Mouse (Mus musculus) cerebellum, adult 18-20 months (tissue): Measurements from ENCODE around the gene Mnt.
A peak's percentile ranks its signal among the peaks of the same experiment; 100 is the strongest.

ENCODE experiments used
- DNase-seq, 2 experiments: peaks; one replicate each; pipeline ENCODE4 v3.0.0; 2021

Mnt gene

GRCm38 (mm10) chr11:74850998-74851661 lies 20.4 kb downstream of the Mnt start:
- no peak for DNase-seq

DNA sequence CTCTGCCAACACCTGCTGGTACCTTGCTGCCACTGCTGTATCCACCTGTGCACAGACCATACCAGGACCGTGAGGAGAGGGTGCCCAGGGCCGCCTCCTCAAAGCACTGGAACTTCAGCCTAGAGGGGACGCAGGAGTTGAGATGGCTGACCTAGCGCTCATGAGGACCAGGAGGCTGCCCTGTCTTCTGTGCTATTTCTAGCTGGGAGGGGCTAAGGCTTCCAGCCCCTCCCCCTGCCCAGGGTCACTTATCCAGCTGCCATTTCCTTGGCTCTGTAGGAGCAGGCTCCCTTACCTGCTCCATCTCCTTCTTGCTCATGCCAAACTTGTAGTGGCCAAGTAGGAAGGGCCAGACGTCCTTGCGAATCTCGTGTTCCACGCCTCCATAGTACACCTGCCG lies 27.0 kb downstream of the Mnt start:
- DNase-seq, result no peak

GRCm38 (mm10) chr11:74862129-74862528 lies 31.4 kb downstream of the Mnt start:
- no peak for DNase-seq

DNA sequence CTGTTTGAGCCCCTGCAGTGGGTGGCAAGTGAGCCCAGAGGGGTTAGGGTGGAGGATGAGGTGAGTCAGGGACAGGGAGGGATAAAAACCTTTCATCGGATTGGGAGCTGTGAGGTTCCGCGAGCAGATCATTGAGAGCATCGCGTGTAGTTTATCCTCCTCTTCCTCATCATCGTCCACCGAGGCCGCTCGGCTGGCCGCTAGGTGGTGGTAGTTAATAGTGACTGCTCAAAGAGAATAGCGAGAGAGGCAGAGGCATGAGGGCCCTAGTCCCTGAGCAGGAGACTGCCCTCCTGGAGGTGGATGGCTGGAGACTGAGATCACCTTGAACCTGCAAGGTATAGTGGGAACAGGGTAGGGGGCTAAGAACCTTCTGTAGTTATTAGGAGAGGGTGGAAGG lies 32.8 kb downstream of the Mnt start:
- DNase-seq, result peak; percentile 46 to 53

DNA sequence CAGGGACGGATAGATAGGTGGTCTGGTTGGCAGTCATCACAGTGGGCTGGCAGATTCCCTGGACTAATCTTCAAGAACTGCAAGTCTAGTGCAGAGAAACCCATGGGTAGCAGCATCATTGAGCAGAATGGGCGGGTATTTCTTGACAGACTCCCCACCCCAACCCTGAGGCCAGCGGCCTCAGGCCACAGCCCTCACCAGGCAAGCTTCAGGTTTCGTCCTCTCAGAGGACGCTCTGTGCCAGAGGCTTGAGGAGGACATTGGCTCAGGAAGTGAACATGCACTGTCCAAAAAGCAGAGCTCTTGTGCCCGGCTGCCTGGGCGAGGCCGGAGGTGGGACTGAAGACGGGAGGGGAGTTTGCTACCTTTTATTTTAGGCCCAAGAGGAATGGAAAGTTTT lies 33.7 kb downstream of the Mnt start:
- no peak for DNase-seq

- no peak for DNase-seq
Observed at GRCm38 (mm10) chr11:74865252-74865651, 34.5 kb downstream of the Mnt start.

DNA sequence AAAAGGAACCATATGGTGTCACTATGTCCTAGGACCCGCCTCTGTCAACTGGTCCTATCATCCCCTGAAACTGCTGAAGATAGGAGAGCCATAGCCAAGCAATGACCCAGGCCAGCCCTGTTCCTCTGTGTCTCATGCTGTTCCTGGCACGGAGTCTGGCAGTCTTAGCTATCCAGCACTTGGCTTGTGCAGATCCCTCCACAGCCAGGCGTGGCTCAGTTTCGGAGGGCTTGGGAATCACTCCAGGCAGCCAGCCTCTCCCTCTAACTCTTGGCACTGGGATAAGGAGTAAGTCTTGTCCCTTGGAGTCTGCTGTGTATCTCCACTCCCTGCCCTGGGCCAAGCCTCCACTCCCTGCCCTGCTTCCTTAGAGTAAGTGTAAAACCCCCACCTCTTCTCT lies 35.9 kb downstream of the Mnt start:
- peak; percentile 86 to 93 for DNase-seq

- peak; percentile 91 to 93 for DNase-seq
Observed at GRCm38 (mm10) chr11:74867181-74867580, 36.5 kb downstream of the Mnt start.

GRCm38 (mm10) chr11:74868046-74868760 lies 37.5 kb downstream of the Mnt start:
- peak; percentile 40 to 49 for DNase-seq

DNA sequence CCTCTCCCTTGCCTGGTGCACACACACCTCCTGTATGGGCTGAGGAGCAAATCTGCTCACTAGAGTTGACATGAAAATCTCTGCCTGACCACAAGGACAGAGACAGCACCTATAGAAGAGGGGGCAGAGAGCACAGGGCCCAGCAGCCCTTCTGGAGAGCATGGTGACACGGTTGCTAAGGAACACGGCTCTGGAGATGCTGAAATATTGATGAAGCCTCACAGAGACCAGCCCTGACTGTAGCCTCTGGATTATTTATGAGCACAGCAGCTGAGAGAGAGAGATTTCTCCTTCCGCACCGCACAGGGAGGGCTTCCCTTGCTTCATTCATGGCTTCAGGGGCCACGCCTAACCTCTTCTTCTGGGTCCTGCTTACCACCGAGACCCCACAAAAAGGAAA lies 38.9 kb downstream of the Mnt start:
- DNase-seq, result no peak

- no peak for DNase-seq
Observed at GRCm38 (mm10) chr11:74870544-74870943, 39.8 kb downstream of the Mnt start.

DNA sequence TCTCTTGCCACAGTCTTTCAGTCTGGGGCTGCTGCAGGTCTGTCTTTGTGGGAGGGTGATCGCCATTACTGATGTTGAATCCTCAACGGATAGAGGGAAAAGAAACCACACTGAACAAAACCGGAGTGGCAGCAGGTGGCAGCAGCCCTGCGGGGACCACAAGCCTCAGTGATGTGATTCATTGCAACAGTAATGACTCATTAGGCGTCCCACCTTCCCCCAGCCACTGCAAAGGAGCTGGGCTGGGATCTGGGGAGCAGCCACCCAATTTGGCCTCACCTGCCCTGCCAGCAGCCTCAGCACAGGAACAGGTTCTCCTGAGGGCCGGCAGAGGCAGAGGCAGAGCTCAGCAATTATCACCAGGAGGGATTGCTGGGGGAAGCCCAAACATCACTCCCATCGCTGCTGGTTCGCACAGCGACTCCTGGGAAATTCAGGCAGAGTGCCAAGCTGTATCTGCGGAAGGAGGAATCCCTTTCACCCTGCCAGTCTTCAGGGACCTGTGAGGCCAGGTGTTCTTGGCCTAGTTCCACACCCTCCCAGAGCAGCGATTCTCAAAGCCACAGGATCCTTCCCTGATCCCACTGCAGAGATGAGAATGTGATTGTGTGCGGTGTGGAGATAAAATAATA lies 40.4 kb downstream of the Mnt start:
- no peak for DNase-seq

- peak; percentile 52 to 61 for DNase-seq
Observed at GRCm38 (mm10) chr11:74874630-74875029, 43.9 kb downstream of the Mnt start.

DNA sequence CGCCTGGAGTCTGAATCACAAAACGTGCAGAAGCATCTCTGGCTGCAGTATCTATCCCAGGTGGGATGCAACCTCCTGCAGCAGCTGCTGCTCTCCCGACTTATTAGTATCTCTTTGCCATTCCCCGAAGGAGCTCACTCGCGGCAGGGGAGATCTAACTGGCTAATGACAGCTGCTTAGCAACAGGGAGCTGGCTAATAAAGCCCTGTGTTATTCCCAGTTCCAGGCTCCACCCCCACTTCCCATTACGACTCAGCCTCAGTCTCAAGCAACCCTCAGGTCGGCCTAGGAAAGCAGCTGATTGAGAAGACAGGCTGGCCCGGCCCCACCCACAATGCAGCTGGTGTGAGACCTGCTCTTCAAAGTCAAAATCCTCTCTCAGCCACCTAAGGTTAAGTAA lies 46.1 kb downstream of the Mnt start:
- DNase-seq, result peak; percentile 65 to 73

DNA sequence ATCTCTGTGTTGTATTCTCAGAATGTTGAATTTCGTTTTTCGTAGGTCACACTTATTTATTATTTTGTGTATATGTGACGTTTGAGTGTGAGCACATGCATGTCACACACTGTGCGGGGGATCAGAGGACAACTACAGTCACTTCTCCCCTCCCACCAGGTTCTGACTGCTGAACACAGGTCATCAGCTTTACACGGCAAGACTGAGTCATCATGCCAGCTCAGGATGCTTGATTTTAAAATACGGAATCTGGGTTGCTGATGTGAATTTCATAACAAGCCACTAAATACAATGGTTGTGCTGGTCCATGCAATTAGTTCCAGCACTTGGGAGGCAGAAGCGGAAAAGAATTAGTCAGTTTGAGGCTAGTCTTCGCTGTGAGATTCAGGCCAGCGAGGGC lies 50.3 kb downstream of the Mnt start:
- no peak for DNase-seq

GRCm38 (mm10) chr11:74881979-74882378 lies 51.3 kb downstream of the Mnt start:
- no peak for DNase-seq

DNA sequence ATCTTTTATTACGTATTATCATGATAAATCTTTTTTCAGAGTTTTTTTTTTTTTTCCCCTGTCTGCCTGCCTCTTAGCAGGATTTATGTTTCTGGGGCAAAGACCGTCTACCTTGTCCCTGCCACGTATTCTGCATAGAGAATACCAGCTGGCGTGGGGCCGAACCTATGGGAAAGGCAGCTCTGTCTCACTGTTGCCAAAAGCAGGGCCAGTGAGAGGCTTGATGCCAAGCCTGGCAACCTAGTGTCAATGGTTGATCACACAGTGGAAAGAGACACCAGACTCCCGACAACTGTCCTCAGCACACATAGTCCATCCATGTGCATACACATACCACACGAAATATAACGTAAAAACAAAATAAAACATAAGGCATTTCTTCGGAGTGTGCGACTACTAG lies 52.4 kb downstream of the Mnt start:
- DNase-seq, result peak; percentile 73 to 76

DNA sequence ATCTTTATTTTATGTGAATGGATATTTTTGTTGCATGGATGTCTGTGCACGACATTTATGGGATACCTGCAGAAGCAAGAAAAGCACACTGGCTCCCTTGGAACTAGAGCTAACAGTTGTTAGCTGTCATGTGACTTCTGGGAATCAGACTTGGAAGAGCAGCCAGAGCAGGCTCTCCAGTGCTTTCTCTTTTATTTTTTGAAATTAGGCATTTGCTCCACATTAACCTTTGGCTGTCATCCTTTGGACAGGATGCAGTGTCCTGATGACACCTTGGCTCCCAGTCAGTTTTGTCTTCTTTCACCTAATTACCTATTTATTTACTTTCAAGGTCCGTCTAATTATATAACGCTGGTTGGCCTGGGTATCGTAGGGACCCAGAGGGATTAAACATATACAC lies 63.9 kb downstream of the Mnt start:
- DNase-seq, result no peak
